Mouse (Mus musculus) olfactory bulb, adult 2 months (tissue): Measurements from ENCODE around the gene Rev1.

Source experiments
- CTCF ChIP-seq: fragments of 200-500 bp; IDR thresholded peaks from 2 replicates; pipeline ENCODE4 v1.5.1; 2012; ENCODE audit warnings: low read depth, mild to moderate bottlenecking, low read length, moderate library complexity; ENCODE audit not compliant: insufficient read depth
- POLR2A ChIP-seq: fragments of 200-500 bp; IDR thresholded peaks from 2 replicates; pipeline ENCODE4 v1.6.1; 2012; ENCODE audit warnings: mild to moderate bottlenecking, low read depth, low read length, moderate library complexity; ENCODE audit not compliant: insufficient read depth

DNA sequence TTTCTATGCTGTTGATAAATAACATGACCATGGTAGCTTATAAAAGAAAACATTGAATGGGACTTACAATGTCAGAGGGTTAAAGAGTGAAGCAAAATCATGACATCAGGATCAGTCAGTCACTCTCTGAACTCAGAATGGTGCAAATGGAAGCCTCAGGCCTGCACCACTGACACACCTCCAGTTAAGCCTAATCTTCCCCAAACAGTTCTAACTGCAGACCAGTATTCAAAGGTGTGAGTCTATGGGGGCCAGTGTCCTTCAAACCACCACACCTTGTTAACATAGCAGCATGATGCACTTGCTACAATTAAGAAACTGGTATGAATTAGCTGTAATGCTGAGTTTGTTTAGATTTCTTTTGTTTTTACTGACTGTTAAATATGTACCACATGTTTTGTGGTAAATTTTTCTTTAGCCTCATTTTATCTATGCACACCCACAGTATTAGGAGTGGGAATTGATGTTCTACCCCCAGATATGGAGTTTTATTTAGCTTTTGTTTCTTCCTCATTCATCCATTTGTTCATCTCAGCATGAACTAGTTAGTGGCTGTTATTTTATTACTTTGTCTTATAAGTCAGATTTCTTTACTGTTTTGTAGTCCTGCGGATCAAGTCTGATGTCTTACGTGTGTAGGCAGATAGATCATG lies 114.9 kb downstream of the Rev1 start:
- TF ChIP-seq POLR2A, result no peak
- no peak for TF ChIP-seq CTCF
